Mouse (Mus musculus) lung, adult 2 months (tissue): ENCODE data around the gene Ust. TPM values are rescaled to one million over a fixed set of nuclear protein-coding genes. Genes with fewer than 3 reads are reported as not detected.
A peak's percentile ranks its signal among the peaks of the same experiment; 100 is the strongest.

Experiments
- DNase-seq: peaks from one replicate; pipeline ENCODE4 v3.0.0; 2022
- H3K4me1 ChIP-seq: fragments of 200-500 bp; 2 replicates; pipeline ENCODE4 v1.6.1; 2011; ENCODE audit warnings: low read length; ENCODE audit not compliant: control insufficient read depth, insufficient read depth
- H3K4me3 ChIP-seq: fragments of 200-500 bp; replicated peaks from 2 replicates; pipeline ENCODE3; 2011; ENCODE audit warnings: low read depth, mild to moderate bottlenecking, control low read depth, low read length; ENCODE audit errors: extremely low read depth
- CTCF ChIP-seq: fragments of 200-500 bp; IDR thresholded peaks from 2 replicates; pipeline ENCODE4 v1.5.1; 2011; ENCODE audit warnings: mild to moderate bottlenecking, low read length, control low read depth; ENCODE audit not compliant: insufficient read depth
- POLR2A ChIP-seq: fragments of 200-500 bp; IDR thresholded peaks from 2 replicates; pipeline ENCODE4 v1.6.1; 2011; ENCODE audit warnings: low read depth, mild to moderate bottlenecking, control low read depth, low read length, borderline replicate concordance; ENCODE audit errors: extremely low read depth
- WGBS: fragments of 180-500 bp; shearing (Covaris S2); methylation state at CpG from one replicate; pipeline ENCODE4 v1.1.7; 2018; 5-methylcytosine and 5-hydroxymethylcytosine counted together
- polyA plus RNA-seq: library from polyadenylated mRNA; depleted of rRNA; stranded (reverse); fragments of >200 nt; gene quantifications from 2 replicates; pipeline ENCODE4 v1.2.3, GENCODE M21; 2012

Gene Ust
- polyA plus RNA-seq, 1 experiment: 3.3 TPM

DNA sequence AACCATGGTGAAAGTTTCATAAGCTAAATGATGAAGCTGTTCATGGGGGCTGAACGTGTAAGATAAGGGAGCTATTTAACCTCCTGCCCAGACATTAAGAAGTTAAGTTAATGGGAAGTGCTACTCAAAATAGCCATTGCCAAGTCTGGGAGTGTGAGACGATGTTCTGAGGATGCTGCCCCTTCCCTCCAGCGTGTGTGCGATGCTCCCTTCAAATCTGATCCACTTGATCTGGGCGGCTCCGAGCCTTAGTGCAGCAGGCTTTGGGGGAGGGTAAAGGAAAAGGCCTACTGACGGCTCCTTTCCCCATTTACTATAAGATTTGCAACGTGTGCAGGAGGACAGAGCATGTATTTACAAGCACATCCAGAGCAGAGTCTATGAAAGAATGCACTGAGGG, 301.7 kb downstream of the Ust start:
- DNase-seq: no peak
- H3K4me3 ChIP-seq: no peak overlapping the region
- TF ChIP-seq POLR2A (no peak), CTCF (no peak)
- 30% methylated on average over 8 of the region's 8 CpGs for WGBS
- H3K4me1 ChIP-seq: no peaks in the 10 kb centered on the region; the same call in 1 of the 2 replicates

DNA sequence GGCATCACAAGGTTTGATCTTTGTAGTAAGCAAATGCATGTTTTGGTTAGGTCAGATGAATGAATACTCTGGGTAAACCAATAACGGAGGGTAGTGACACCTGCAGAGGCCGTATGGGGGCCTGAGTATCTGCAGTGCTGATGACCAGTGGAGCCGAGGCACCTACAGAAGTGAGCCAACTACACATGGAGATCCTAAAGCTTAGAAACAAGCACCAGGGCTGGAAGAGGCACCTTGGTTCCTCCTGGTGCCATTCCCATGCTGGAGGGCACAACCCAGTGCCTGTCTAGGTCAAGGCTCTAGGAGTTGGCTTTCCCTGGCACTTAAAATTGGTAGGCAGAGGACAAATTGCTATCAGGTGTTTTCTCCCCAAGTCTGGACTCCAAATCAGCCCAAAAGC, 303.4 kb downstream of the Ust start:
- H3K4me3 ChIP-seq: no peak overlapping the region
- no peaks in the 10 kb centered on the region; the same call in 1 of the 2 replicates for H3K4me1 ChIP-seq
- WGBS: 99% methylated on average over 3 of the region's 3 CpGs
- no peak for DNase-seq
- TF ChIP-seq CTCF (no peak), POLR2A (no peak)

DNA sequence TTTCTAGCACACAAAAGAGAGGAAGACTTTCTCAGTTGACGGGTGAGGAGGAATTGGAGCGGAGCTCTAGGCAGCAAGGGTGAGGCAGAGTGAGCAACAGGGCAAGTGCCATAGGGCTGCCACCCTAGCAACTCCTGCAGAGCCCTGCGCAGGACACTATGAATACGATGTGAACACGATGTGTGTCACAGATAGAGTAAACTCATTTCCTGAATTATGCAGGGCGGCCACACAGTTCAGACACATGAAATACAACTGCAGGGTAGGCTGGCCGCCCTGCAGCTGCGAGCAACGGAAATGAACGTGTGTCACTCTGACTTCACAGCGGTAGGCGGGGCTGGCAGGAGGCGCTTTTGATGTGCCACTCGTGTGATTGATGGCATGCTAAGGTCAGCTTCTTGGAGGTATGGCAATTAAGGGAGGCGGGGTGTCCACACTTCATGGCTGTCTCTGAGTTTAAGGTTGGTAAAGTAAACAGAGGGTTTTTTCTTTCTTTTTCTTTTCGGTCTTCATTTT, 304.7 kb downstream of the Ust start:
- 16% methylated on average over 16 of the region's 16 CpGs for WGBS
- Histone ChIP-seq H3K4me1 (no peaks in the 10 kb centered on the region; the same call in 1 of the 2 replicates), H3K4me3 (peak overlapping the region; percentile 28)
- DNase-seq: peak; percentile 10
- TF ChIP-seq CTCF (no peak), POLR2A (no peak)

DNA sequence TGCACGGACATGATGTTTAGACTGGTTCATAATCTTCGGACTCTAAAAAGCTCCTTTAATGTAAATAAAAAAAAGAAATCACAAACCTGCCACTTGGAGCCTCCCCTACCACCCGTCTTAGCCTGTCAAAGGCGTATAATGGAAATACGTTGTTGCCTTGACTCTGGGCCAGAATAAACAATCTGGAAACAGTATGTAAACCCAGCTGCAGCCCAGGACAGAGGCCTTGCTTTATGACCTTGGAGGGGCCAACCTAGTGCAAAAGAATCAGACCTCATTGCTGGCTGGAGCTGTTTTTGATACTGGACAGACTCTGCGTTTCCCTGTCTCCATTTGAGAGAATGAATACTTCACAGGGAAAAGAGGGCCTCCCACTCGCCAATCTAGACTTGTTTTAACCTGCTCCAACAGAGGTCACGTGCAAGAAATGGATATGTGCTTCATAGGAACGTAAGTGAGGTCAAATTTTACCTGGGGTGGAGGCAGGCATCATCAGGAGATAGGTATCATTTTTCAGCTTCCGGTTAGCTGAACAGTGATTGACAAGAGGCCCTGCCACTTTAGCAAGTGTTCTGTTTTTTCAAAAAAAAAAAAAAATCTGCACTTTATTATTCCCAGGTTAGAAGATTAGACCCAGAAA, 305.2 kb downstream of the Ust start:
- Histone ChIP-seq H3K4me1 (no peaks in the 10 kb centered on the region; the same call in 1 of the 2 replicates), H3K4me3 (no peak overlapping the region)
- TF ChIP-seq POLR2A (no peak), CTCF (no peak)
- 37% methylated on average over 10 of the region's 10 CpGs for WGBS
- no peak for DNase-seq

DNA sequence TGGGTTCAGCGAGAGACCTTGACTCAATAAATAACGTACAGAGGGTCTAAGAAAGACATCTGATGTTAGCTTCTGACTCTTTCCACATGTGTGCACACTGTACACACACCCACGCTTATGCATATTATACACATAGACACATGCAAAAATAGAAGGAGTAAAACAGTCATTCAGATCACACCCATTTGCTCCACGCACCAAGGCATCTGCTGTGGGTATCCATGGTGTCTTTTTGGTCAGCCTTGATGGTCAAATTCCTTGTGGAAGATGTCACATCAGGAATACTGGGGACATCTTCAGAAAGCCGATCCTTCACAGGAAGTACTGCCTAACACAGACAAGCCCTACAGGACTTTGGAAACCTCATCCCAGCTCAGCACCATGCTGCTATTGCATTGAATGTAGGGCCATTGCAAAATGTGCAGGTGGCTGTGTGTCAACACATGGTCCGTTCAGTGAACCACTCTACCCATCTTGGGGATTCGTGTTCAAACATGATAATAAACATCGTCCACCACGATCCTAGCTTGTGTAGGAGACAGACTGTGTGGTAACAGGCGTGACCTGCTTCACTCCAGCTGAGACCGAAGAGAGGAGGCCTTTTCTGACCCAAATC, 305.9 kb downstream of the Ust start:
- no peak for DNase-seq
- no peak for TF ChIP-seq POLR2A
- no peak for TF ChIP-seq CTCF
- whole genome bisulfite sequencing: 65% methylated on average over 11 of the region's 11 CpGs
- H3K4me1 ChIP-seq: no peaks in the 10 kb centered on the region; the same call in 1 of the 2 replicates
- H3K4me3 ChIP-seq: no peak overlapping the region

DNA sequence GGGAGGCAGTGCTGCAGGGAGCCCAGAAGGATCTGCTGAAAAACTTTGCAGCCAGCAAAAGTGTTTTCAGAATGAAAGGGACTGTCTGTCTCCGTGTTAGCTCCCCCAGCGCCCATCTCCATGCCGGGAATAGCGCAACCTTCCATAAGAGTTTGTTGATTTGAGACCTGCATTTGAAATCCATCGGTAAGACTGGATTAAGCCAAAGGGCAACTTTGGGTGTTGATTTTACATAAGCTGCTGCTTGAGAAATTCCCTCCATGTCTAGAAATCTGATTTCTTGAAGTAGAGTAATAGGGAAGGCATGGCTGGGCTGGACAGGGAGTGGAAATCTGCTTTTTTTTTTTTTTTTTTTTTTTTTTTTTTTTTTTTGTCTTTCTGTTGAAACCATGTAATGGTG, 306.9 kb downstream of the Ust start:
- Histone ChIP-seq H3K4me1 (no peaks in the 10 kb centered on the region; the same call in 1 of the 2 replicates), H3K4me3 (no peak overlapping the region)
- no peak for DNase-seq
- 86% methylated on average over 5 of the region's 5 CpGs for WGBS
- TF ChIP-seq CTCF: no peak
- no peak for TF ChIP-seq POLR2A

DNA sequence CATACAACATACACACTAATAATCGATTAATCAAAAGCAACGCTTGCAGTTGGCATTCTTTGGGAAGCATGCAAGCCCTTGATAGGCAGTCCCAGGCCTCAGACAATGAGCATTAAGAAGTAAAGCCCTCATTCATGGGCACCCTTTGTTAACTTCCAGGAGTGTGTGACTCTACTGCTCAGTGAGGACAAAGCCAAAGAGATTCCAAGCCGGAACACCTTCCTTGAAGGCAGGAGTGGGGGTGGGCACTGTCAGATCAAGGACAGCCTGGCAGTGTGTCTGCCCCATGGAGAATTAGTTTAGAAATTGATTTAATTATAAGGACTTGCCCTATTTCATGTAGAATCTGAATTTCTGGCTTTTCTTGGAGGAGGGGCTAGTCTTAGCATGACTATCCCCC, 308.3 kb downstream of the Ust start:
- no peak for DNase-seq
- TF ChIP-seq CTCF: no peak
- no peak for TF ChIP-seq POLR2A
- Histone ChIP-seq H3K4me1 (no peaks in the 10 kb centered on the region; the same call in 1 of the 2 replicates), H3K4me3 (no peak overlapping the region)
- WGBS: 87% methylated on average over 3 of the region's 3 CpGs

DNA sequence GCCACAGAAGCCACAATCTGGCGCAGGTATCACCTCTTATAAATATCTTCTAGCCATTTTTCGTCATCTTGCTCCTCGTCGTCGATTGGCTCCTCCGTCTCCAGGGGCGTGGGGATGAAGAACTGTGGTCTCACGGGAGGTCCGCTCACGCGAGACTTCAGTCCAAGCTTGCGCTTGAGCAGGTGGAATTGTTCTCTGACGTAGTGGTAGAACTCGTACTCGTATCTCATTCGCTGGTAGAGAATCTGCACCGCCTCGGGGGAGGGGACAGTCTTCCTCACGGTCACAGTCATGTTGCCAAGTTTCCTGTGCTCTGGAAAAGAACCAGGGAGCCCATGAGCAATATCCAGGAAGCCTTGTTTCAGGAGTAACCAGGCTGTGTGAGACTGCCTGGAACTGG, 311.3 kb downstream of the Ust start:
- H3K4me1 ChIP-seq: no peaks in the 10 kb centered on the region
- TF ChIP-seq POLR2A (no peak), CTCF (no peak)
- no peak for DNase-seq
- WGBS: 94% methylated on average over 19 of the region's 19 CpGs
- no peak overlapping the region for H3K4me3 ChIP-seq

DNA sequence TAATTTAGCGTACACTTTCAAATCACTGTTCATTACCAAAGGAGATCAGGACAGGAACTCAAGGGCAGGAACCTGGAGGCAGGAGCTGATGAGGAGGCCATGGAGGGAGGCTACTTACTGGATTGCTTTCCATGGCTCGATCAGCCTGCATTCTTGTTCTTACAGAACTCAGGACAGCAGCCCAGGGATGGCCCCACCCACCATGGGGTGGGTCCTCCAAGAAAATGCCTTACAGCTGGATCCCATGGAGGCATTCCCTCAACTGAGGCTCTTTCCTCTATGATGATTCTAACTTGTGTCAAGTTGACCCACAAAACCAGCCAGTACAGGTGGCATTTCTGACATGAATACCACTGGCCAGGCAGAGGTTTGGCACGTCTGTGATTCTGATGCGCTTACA, 314.9 kb downstream of the Ust start:
- WGBS: 79% methylated on average over 4 of the region's 4 CpGs
- Histone ChIP-seq H3K4me3 (no peak overlapping the region), H3K4me1 (no peaks in the 10 kb centered on the region)
- DNase-seq: no peak
- TF ChIP-seq POLR2A (no peak), CTCF (no peak)

DNA sequence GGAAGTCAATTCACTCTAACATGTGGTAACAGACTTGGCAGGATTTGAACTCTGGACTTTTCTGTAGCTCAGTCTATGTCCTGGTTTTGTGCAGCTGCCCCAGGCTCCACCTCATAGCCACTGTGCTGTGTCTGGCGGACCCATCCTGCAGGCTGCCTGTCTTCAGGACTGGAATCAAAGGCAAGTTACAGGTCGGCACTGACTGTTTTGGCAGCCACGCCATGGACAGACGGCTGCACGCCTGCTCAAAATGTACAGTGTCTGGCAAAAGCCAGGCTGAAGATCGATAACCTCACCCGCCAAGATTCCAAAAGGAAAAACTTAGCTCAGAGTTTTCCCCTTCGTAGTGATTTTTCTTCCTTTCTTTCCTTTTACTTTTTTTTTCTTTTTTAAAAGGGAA, 318.8 kb downstream of the Ust start:
- TF ChIP-seq POLR2A (no peak), CTCF (no peak)
- Histone ChIP-seq H3K4me1 (no peaks in the 10 kb centered on the region), H3K4me3 (no peak overlapping the region)
- WGBS: 63% methylated on average over 8 of the region's 8 CpGs
- no peak for DNase-seq
